Mouse (Mus musculus) left cerebral cortex, postnatal 14 days (tissue): ENCODE measurements around the gene Ncoa5. TPM values are rescaled to one million over a fixed set of nuclear protein-coding genes. Genes with fewer than 3 reads are reported as not detected.
A peak's percentile ranks its signal among the peaks of the same experiment; 100 is the strongest.

Experiments used
- DNase-seq, 2 experiments: peaks; one replicate each; pipeline ENCODE4 v3.0.0; 2021 to 2022; ENCODE audit warnings: low spot score in 2 of 2, mixed read lengths in 1 of 2
- intact Hi-C: fragments of 180-260 bp; cut with DNase I; formaldehyde crosslinking; loops from one replicate; pipeline ENCODE4 v1.15.1; 2025
- total RNA-seq, 2 experiments: library from RNA; stranded (reverse); gene quantifications; 2 replicates each; pipeline ENCODE4 v1.2.3; 2021

Ncoa5 gene
- total RNA-seq, 2 experiments from 2014 or later: 53.2 to 54.6 TPM

DNA sequence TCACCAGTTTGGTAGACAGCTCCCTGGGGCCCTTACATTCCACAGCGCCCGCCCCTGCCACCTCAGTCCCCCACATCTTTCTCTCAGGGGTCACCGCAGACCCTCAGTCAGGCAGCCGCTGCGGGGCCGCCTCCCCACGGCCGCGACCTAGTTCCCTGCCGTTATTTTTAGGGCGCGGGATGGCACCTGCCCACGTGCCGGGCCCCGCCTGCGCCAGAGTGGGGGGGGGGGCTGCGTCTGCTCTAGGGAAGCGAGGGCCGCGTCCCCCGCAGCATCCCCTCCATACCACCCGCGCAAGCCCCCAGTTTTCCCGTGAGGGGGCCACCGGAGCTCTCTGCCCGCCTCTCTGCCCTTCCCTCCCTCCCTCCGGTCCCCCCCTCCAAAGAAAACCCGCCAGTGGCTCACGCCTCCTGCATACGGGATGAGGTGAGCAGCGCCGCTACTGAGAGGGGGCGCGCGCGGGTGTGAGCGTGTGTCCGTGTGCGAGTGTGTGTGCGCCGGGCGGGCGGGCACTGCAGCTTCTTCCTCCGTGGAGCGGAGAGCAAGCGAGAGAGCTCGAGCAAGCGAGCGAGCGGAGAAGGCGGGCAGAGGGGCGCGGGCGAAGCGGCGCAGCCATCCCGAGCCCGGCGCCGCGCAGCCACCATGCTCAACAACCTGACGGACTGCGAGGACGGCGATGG, 66.8 kb downstream of the Ncoa5 start:
- intact Hi-C loops: loop anchor here (10.0 kb wide), 1 partner anchor 317 kb away; the partner anchor contains the start of gene Slc35c2
- peak; percentile 78 to 82 for DNase-seq

DNA sequence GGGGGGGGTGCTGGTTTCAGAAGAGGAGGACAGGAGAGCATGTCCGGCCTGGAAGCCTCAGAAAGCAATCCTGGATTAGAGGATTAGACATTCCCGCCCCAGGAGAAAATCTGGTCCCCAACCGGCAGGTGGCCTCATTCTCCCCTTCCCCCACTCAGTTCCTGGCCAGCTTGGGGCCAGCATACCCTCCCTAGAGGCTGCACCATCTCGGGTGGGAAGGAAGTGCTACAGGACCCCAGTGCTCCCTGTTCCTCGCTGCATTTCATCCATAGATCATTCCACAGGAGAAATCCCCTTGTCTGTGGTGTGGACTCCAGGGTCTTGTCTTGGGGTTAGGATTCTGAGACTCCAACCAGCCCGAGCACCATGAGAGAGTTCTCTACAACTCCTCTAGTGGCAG, 67.5 kb downstream of the Ncoa5 start:
- DNase-seq: no peak
- intact Hi-C loops: loop anchor here (10.0 kb wide), 1 partner anchor 318 kb away; the partner anchor contains the start of gene Slc35c2

DNA sequence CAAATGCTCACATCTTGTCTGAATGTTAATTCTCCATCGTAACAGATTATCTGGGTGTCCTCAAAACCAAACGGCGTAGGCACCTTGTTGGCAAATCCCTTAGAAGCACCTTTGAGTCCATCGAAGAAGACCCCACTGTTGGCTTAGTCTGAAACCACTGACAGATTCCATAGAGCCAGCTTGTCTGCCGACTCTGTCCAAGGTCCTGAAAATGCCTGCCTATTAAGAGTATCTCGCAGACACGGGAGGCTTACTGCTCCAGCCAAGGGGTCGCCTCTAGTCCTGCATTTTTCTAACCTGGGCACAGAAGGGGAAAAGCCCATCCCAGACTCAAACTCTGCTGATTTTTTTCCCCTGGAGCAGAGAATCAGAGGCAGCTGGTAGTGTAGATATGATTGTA, 68.3 kb downstream of the Ncoa5 start:
- no peak for DNase-seq
- intact Hi-C loops: loop anchor here (10.0 kb wide), 1 partner anchor 318 kb away; the partner anchor contains the start of gene Slc35c2

DNA sequence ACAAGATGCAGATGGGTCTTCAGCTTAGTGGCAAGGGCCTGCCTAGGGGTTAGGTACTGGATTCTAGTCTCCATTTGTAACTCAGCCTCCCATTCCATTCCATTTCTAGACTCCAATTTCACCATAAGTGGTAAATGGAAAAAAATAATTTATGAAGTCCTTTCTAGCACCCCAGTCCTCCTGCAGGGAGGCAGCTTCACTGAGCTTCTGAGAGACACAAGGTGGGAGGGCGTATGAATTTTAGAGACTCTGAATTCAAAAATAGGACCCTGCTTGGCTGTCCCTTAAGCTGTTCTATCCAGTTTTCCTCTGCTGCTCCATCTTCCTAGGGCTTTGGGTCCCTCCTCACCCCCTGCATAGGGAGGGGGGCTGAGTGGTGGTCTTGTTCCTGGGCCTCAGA, 69.7 kb downstream of the Ncoa5 start:
- no peak for DNase-seq
- intact Hi-C loops: loop anchor here (5.0 to 10.0 kb wide), 4 partner anchors 67 to 397 kb away; partner anchors contain the start of genes Ncoa5 and Slc35c2

DNA sequence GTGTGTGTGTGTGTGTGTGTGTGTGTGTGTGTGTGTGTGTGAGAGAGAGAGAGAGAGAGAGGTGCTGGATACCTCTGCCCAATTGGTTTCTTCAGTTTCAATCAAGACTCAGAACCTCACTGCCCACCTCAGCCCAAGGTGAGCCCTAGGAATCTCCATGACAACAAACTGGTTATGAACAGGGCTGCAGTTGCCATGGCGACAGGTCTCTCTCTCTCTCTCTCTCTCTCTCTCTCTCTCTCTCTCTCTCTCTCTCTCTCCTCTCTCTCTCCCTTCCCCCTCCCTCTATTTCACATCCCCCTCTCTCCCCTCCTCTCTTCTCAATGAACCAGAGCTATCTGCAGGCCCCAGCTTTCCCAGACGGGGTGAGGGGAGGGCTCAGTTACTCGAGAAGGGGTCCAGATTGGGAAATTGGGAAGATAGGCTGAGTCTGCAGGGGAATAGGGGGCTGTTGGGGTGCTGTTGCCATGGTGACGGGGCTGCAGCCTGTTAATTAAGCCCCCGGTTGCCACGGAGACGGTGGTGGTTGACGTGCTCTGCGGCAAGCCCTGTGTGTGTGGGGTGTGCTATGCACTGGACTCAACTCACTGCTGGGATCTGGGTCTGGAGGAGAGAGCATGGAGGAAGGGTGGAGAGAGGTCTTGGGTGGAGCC, 70.3 kb downstream of the Ncoa5 start:
- DNase-seq: peak; percentile 70 to 87
- intact Hi-C loops: loop anchor here (5.0 to 10.0 kb wide), 4 partner anchors 68 to 398 kb away; partner anchors contain the start of genes Ncoa5 and Slc35c2

DNA sequence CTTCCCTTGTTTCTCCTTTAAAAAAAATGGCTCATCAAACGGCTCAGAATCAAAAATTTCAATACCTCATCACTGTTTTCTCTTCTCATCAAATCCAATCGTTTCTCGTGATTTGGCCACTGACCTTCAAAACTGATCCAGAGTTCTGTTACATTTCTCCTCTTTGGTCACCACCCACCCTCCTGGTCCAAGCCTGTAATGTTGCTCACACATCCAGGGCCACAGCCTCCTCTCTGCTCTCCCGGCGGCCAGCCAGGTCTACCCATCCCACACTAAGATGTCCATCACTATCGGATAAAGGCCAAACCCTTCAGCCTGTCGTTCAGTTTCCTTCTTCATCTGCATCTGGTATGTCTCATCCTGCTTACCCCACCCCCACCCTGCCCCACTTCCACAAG, 72.5 kb downstream of the Ncoa5 start:
- no peak for DNase-seq
- intact Hi-C loops: loop anchor here (5.0 to 10.0 kb wide), 4 partner anchors 70 to 400 kb away; partner anchors contain the start of genes Ncoa5 and Slc35c2

DNA sequence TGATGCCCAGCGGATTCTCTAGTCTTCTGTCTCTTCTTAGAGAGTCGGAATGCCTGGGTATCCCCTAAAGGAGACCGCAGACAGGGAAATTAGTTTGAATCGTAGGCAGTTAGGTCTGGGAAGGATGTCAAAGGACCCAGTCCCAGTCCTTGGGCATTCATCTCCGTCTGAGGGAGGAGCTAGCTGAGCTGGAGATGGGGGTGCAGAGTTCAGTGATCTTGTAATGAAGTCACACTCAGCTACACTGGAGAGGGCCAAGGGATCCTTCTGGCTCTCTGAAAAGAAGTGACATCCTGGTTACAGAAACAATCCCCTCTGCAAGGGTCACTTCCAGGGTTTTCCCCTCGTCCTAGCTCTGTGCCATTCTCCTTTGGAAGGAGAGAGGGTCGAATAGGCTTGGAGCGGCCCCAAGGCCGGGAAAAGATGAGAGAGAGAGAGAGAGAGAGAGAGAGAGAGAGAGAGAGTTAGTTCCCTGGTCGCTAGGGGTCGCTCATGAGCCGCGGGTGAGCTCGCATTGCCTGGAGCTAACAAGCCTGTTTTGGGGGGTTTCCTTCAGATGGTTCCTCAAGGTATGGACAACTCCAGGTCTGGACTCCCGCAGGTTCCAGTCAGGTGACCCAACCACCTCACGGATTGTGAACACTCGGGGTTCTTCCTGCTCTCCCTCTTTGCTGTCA, 73.0 kb downstream of the Ncoa5 start:
- intact Hi-C loops: loop anchor here (5.0 to 10.0 kb wide), 4 partner anchors 71 to 401 kb away; partner anchors contain the start of genes Ncoa5 and Slc35c2
- DNase-seq: peak; percentile 79 to 84

DNA sequence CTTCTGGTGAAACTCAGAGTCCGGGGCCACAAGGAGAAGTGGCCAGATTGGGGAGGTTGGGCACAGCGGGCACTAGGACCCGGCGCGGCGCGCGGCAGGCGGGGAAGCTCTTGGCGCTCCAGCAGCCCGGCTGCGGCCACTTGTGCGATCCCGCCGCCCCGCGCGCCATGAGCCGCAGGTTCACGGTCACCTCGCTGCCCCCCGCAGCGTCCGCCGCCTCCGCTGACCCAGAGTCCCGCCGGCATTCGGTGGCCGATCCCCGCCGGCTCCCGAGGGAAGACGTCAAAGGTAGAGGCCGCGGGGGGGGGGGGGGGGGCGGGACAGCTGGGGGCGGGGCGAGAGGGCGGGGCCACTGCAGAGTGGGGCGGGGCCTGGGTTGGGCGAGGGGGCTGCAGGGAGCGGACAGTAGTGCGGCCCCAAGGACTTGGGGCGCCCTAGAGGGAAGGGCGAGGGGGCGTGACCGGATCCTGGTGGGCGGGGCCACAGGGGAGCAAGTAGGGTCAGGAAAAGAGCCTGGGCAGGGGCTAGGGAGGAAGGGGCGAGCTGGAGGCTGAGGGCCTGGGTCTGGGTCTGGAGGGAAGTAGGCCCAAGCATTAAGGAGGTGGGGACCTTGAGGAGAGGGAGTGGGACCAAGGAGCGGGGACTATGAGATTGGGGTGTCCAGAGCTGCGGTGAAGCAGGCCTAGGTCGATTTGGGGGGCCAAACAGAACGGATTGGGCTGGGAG, 73.8 kb downstream of the Ncoa5 start, which contains the start of gene Slc12a5:
Gene Slc12a5, plus strand, starts transcription at position 87 of the 726 bp plus-strand sequence.
- intact Hi-C loops: loop anchor here (5.0 to 10.0 kb wide), 4 partner anchors 71 to 401 kb away; partner anchors contain the start of genes Ncoa5 and Slc35c2
- peak in 1 of 2 experiments; percentile 64 for DNase-seq

DNA sequence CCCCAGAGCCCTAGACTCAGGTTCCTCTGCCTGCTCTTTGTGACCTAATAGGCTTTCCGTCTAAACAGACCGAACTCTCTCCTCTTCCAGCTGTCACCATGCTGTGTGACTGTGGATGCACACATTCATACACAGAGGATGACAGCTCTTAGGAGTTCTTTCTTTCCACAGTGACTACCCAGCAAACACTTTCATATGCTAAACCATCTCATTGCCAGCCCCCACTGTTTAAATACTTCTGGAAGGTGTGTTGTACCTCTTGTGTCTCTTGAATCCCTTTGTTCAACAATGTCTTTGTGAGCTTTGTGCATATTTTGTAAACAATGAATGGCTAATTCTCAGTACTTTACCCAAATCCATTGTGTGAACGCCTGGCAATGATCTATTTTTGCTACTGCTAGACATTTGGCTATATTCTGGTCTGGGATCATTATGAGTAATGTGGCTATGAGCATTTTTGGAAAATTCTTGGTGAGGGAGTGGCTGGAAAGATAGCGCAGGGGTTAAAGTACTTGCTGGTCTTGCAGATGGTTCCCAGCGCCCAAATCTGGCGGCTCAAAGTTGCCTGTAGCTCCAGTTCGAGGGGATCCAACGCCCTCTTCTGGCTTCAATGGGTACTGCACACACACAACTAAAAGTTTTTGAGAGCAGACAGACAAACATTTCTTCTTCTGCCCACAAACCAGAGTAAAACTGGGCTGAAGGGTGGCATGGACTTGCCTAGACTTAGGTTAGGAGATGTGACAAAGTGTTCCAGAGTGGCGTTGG, 76.9 kb downstream of the Ncoa5 start:
- intact Hi-C loops: no loop called here
- DNase-seq: no peak

DNA sequence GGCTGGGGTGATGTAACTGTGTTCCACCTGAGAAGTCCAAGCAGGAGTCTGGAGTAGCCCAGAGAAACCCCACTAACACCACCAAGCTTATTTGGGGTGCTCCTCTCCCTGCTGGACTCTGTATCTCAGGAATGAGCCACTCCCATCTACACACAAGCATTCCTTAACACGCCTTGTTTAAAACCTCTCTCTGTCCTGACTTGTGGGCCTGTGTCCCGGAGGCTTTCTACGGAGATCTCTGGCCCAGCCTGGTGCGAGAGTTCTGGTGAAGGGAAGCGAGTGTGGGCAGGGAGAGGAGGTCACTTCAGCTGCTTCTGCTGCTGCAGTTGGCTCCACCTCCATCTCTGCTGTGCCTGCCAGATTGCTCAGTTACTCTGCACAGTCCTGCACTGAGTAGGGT, 78.5 kb downstream of the Ncoa5 start:
- intact Hi-C loops: no loop called here
- DNase-seq: no peak

DNA sequence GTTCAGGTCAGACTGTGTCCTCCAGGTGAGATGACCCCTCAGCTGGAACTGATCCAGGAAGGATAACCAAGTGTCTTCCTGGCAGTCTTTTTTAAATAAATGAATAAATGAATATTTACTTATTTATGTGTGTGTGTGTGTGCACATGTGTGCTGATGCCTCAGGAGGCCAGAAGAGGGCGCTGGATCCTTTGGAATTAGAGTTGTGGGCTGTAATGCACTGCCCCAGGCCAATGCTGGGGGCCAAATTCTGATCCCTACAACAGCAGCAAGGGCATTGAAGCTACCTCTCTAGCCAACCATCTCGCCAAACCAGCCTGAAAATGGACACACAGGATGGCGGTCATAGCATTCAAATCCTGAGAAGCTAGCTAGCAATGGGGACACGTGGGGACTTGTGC, 78.9 kb downstream of the Ncoa5 start:
- no peak for DNase-seq
- intact Hi-C loops: no loop called here

DNA sequence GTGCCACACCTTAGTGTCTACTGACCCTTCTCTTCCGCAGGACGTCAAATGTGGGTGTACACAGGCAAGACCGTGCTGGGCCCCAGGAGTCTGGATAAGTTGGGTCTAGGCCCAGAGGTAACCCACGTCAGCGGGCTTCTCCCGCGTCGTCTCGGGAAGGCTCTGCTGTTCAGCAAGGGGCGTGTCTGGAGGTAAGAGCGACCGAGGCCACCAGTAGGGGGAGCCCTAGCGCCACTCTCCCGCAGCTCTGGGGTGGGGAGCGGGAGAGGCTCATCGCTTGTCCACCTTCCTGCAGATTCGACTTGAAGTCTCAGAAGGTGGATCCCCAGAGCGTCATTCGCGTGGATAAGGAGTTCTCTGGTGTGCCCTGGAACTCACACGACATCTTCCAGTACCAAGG, 81.4 kb downstream of the Ncoa5 start:
- peak; percentile 77 to 83 for DNase-seq
- intact Hi-C loops: no loop called here

DNA sequence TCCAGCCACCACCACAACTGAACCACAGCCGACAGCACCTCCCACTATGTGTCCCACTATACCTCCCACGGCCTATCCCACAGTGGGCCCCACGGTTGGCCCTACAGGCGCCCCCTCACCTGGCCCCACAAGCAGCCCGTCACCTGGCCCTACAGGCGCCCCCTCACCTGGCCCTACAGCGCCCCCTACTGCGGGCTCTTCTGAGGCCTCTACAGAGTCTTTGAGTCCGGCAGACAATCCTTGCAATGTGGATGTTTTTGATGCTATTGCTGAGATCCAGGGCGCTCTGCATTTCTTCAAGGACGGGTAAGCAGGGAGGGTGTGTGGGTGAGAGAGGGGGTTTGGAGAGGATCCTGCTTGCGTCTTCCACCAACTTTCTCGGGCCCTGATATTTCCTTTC, 82.2 kb downstream of the Ncoa5 start:
- DNase-seq: no peak
- intact Hi-C loops: no loop called here

DNA sequence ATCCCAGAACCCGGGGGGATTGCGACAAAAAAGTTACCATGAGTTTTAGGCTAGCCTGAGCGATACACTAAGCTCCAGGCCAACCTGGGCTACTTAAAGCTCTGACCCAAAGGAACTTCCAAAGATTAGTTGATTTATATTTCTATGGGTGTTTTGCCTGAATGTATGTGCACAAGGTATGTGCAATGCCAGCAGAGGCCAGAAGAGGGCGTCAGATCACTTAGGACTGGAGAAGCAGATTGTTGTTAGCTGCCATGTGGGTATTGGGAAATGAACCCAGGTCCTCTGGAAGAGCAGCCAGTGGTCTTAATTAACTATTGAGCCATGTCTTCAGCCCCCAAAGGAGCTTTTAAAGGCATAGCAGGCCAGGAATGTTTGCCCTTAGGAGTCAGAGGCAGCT, 82.9 kb downstream of the Ncoa5 start:
- intact Hi-C loops: no loop called here
- DNase-seq: no peak

DNA sequence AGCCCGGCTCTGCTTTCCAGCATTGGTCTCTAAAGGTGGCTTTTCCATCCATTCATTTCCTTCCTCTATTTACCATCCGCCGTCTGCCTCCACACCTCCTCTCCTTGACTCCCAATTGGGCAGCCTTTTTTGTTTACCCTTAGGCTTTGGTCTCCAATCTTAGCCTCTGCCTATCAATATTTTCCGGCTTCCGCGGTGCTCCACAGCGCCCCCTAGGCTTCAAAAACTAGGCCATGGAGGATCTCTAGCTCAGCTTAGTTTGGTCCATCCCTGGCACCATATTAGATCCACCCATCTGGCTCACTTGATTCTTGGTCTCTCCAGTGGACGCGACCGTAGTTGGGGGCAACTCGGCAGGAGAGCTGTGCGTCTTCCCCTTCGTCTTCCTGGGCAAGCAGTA, 84.2 kb downstream of the Ncoa5 start:
- no peak for DNase-seq
- intact Hi-C loops: no loop called here
